Mouse (Mus musculus) liver, postnatal 0 days (tissue): ENCODE results near the gene Gm10643. TPM values are rescaled to one million over a fixed set of nuclear protein-coding genes. Genes with fewer than 3 reads are reported as not detected.

Experiments
- ATAC-seq: fragments of 200-750 bp; cut with Nextera tagmentation; 2 replicates; pipeline ENCODE4 v1.8.0; 2017; ENCODE audit warnings: mild to moderate bottlenecking, moderate library complexity
- DNase-seq: peaks from one replicate; pipeline ENCODE4 v3.0.0-alpha.2; 2016
- H3K27ac ChIP-seq: fragments of 300-500 bp; sonication (generic); 2 replicates; pipeline ENCODE4 v1.5.1; 2014; ENCODE audit warnings: antibody characterized with exemption, moderate library complexity, mild to moderate bottlenecking, low read depth
- H3K27me3 ChIP-seq: fragments of 300-500 bp; sonication (generic); 2 replicates; pipeline ENCODE4 v1.6.1; 2014; ENCODE audit warnings: low read length, control low read depth, mixed read lengths; ENCODE audit not compliant: insufficient read depth
- H3K36me3 ChIP-seq: fragments of 300-500 bp; sonication (generic); replicated peaks from 2 replicates; pipeline ENCODE4 v1.6.1; 2014; ENCODE audit warnings: mild to moderate bottlenecking, control low read depth, low read length, moderate library complexity, mixed read lengths; ENCODE audit not compliant: insufficient read depth
- H3K4me1 ChIP-seq: fragments of 300-500 bp; sonication (generic); 2 replicates; pipeline ENCODE4 v1.6.1; 2014; ENCODE audit warnings: antibody characterized with exemption, mild to moderate bottlenecking, control low read depth; ENCODE audit not compliant: insufficient read depth
- H3K4me2 ChIP-seq: fragments of 300-500 bp; sonication (generic); 2 replicates; pipeline ENCODE4 v1.6.1; 2014; ENCODE audit warnings: low read depth, mild to moderate bottlenecking, low read length, moderate library complexity, mixed read lengths
- H3K4me3 ChIP-seq: fragments of 300-500 bp; sonication (generic); 2 replicates; pipeline ENCODE4 v1.5.1; 2014; ENCODE audit warnings: low read depth, low read length
- H3K9ac ChIP-seq: fragments of 300-500 bp; sonication (generic); replicated peaks from 2 replicates; pipeline ENCODE4 v1.6.1; 2014; ENCODE audit warnings: mild to moderate bottlenecking, moderate library complexity
- H3K9me3 ChIP-seq: fragments of 300-500 bp; sonication (generic); 2 replicates; pipeline ENCODE4 v1.6.1; 2016; ENCODE audit warnings: mild to moderate bottlenecking, control low read depth, low read length, mixed read lengths
- CTCF ChIP-seq: sonication (generic); IDR thresholded peaks from 2 replicates; pipeline ENCODE4 v1.5.1; 2016; ENCODE audit warnings: antibody characterized with exemption, low read depth
- EP300 ChIP-seq: IDR thresholded peaks from 2 replicates; pipeline ENCODE4 v1.6.1; 2016; ENCODE audit warnings: antibody characterized with exemption, low read depth, mild to moderate bottlenecking
- WGBS: fragments of 180-500 bp; shearing (Covaris S2); extraction: QIAGEN DNeasy Blood & Tissue Kit; methylation state at CpG from one replicate; pipeline ENCODE4 v1.1.7; 2014; ENCODE audit not compliant: insufficient replicate concordance; 5-methylcytosine and 5-hydroxymethylcytosine counted together
- polyA plus RNA-seq: library from polyadenylated mRNA; unstranded; fragments of >200 nt; fragmentation: Nextera tagmentation; extraction: Ambion mirVana; gene quantifications from 2 replicates; pipeline ENCODE4 v1.2.1, GENCODE M21; 2015

Gm10643 gene
- polyA plus RNA-seq, 1 experiment from 2014 or later: 0.36 TPM

DNA sequence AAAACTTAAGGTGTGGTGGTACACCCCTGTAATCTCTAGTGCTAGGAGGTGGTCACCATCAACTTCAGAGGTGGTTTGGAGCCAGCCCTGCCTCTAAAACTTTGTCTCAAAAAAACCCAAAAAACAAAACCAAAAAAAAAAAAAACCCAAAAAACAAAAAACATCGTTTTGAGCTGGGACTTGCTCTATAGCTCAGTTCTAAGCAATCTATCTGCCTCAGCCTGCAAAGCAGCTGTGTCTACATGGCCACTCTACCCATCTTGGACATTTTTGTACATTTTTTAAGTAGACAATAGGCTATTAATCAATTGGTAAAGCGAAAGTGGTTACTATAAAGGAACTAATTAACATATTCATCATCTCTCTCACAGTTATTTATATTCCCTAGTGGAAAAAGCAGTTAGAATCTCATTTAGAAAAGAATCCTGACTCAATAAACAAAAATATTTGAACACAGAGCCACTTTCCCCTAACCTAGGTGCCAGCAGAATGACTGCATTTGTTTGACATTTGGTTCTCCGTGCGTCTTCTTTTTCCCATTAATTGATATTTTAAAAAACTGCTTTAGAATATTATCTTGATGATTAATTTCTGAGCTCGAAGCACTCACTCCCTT is 628 bp upstream of the Gm10643 start:
- Histone ChIP-seq H3K27ac (peak overlapping the region; percentile 97), H3K36me3 (no peaks in the 10 kb centered on the region), H3K9me3 (no peaks in the 10 kb centered on the region), H3K9ac (peak overlapping the region; percentile 77), H3K4me3 (peak overlapping the region; percentile 74), H3K27me3 (no peaks in the 10 kb centered on the region), H3K4me2 (peak overlapping the region; percentile 94), H3K4me1 (peaks cover 36% of the 10 kb centered on the region)
- ATAC-seq: no peak
- WGBS: 23% methylated on average over 5 of the region's 5 CpGs
- DNase-seq: no peak
- no peak for TF ChIP-seq CTCF
- no peak for TF ChIP-seq EP300

DNA sequence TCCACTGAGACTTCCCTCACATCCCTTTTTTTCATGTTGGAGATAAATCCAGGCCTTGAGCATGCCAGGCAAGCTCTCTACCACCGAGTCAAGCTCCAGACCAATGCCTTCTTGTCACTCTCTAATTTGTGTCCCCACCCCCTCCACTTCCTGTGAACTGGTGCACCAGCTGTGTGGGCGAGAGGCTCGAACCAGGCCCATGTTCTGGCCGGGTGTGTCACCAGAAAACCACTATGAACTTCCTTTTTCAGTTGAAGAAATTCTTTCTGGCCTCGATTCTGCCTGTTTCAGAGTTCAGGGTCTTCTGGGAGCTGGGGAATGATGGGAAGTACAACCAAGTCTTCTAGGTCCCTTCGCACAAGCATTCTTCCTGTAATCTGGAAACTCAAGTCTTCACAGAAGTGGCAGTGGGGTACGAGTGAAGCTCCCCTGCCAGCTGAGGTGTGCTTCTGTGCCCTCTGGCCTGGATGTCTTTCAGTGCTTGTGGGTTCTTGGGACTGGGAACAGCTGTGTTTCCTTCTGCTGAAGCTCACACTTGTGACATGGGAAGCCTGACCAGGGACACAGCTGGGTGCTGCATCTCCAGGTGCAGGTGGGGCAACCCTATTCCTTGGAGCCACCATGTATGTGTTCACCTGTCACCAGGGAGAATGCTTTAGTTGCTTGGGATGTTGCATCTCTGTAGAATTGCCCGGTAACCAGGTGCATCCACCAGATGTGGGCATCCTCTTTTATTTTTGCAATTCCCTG is 901 bp downstream of the Gm10643 start:
- no peak for ATAC-seq
- Histone ChIP-seq H3K27me3 (no peaks in the 10 kb centered on the region), H3K4me1 (peaks cover 23% of the 10 kb centered on the region), H3K27ac (peak overlapping the region; percentile 65; the same call in 1 of the 2 replicates), H3K4me2 (no peak overlapping the region), H3K9me3 (no peaks in the 10 kb centered on the region), H3K4me3 (no peak overlapping the region), H3K36me3 (no peaks in the 10 kb centered on the region), H3K9ac (no peak overlapping the region)
- WGBS: 31% methylated on average over 8 of the region's 8 CpGs
- peak; percentile 41 for DNase-seq
- no peak for TF ChIP-seq EP300
- no peak for TF ChIP-seq CTCF

DNA sequence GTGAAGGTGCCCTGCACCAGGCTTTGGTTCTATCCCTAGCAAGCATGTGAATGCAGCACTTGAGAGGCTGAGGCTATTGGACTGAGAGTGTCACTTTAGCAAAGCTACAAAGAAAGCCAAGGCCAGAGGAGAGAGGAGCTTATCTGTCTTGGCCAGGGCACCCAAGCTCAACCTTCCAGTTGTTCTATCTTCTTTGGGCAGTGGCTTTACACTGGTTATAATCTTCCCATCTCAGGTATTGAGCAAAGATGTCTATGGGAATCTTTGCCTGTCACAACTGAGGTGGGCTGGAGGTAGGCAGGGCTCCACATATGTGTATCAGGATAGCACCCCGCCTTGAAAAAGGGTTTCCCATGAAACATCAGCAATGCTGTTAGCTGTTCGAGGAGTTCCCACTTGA is 4.7 kb downstream of the Gm10643 start:
- DNase-seq (no peak), ATAC-seq (peak; percentile 50)
- TF ChIP-seq EP300: peak; percentile 68
- TF ChIP-seq CTCF: no peak
- H3K27ac ChIP-seq: no peak overlapping the region
- H3K9ac ChIP-seq: no peak overlapping the region
- peaks cover 8% of the 10 kb centered on the region; the same call in 1 of the 2 replicates for H3K4me1 ChIP-seq
- no peaks in the 10 kb centered on the region for H3K27me3 ChIP-seq
- WGBS: 60% methylated on average over 2 of the region's 2 CpGs
- no peak overlapping the region for H3K4me3 ChIP-seq
- H3K4me2 ChIP-seq: no peak overlapping the region
- H3K9me3 ChIP-seq: no peaks in the 10 kb centered on the region
- no peaks in the 10 kb centered on the region for H3K36me3 ChIP-seq

DNA sequence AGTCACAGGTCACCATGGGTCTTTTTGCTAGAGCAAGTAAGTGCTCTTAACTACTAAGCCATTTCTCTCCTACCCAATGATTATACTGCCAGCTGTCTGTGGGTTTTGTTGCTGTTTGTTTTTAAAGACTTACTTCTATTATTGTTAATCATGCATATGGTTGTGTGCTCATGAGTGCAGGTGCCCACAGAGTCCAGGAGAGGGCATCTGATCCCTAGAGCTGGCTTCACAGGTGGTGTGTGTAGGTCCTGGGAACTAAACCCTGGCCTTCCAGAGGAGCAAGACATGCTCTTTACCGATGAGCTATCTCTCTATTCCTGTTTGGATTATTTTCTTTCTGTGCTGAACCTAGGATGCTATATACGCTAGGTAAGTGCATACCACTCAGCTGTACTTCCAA is 5.7 kb downstream of the Gm10643 start:
- Histone ChIP-seq H3K4me2 (no peak overlapping the region), H3K9me3 (no peaks in the 10 kb centered on the region), H3K27ac (no peak overlapping the region), H3K4me1 (peaks cover 7% of the 10 kb centered on the region; the same call in 1 of the 2 replicates), H3K36me3 (no peaks in the 10 kb centered on the region), H3K4me3 (no peak overlapping the region), H3K9ac (no peak overlapping the region), H3K27me3 (no peaks in the 10 kb centered on the region)
- DNase-seq (no peak), ATAC-seq (no peak)
- 77% methylated on average over 2 of the region's 2 CpGs for WGBS
- TF ChIP-seq EP300: no peak
- peak; percentile 31; the same call in 1 of the 2 replicates for TF ChIP-seq CTCF

DNA sequence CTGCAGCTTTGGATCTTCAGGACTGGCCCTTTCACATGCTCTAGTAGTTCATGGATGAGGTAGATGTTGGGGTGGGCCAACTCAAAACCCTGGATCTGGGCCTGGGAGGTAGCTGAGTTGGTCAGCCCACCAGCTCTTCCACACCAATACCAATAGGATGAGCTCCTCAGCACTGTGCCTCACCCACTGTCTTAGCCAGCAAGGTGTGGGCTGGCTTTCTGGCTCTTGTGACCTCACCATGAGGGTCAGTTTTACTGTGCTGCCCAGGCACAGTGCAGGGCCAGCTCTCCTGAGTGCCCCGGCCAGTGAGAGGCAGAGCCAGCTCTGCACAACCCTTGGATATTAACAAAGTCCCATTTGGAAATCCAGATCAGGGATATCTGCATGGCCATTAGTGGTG is 7.1 kb downstream of the Gm10643 start:
- Histone ChIP-seq H3K9ac (no peak overlapping the region), H3K4me3 (no peak overlapping the region), H3K27ac (no peak overlapping the region), H3K4me2 (no peak overlapping the region), H3K9me3 (no peaks in the 10 kb centered on the region), H3K36me3 (no peaks in the 10 kb centered on the region), H3K27me3 (no peaks in the 10 kb centered on the region), H3K4me1 (peaks cover under 1% of the 10 kb centered on the region)
- TF ChIP-seq CTCF (no peak), EP300 (no peak)
- no peak for DNase-seq
- 76% methylated on average over 1 of the region's 1 CpGs for WGBS
- ATAC-seq: no peak

DNA sequence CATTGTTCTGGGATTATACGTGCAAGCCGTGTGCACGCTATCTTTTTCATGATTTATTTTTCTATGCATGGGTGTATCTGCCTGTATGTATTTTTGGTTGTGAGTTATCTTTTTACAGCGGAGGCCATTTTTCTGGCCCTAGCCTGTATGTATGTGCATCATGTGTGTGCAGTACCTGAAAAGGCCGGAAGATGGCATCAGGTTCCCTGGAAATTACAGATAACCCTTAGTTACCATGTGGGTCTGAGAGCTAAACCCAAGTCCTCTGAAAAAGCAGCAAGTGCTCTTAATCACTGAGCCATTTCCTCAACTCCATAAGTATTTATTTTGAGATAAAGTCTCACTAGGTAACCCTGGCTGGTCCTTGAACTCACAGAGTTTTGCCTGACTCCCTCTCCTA is 11.7 kb downstream of the Gm10643 start:
- Histone ChIP-seq H3K9ac (no peak overlapping the region), H3K4me2 (no peak overlapping the region), H3K27me3 (no peaks in the 10 kb centered on the region), H3K4me1 (peaks cover 5% of the 10 kb centered on the region), H3K4me3 (no peak overlapping the region), H3K36me3 (no peaks in the 10 kb centered on the region), H3K9me3 (no peaks in the 10 kb centered on the region), H3K27ac (no peak overlapping the region)
- ATAC-seq (no peak), DNase-seq (no peak)
- 86% methylated on average over 5 of the region's 5 CpGs for WGBS
- no peak for TF ChIP-seq EP300
- TF ChIP-seq CTCF: no peak
